Mouse (Mus musculus): ENCODE measurements at regions not wholly inside any gene's neighbourhood (a gene's known extent, or its start where the extent isn't known, plus 50 kb on each side); places are given as distances from the start of the nearest gene placed in this dataset.

- no peaks in the 10 kb centered on the region for H3K27me3 ChIP-seq (ENCODE audit: low read depth, poor library complexity, severe bottlenecking)
- 80% methylated on average over 1 of the region's 1 CpGs for WGBS
- no peak for DNase-seq (ENCODE audit: low spot score)
Measured at GRCm38 (mm10) chr14:97557888-97558287, 611.7 kb downstream of the Dach1 start.

GRCm38 (mm10) chr14:97546276-97546675 is 623.3 kb downstream of the Dach1 start:
- 86% methylated on average over 4 of the region's 4 CpGs for WGBS
- no peaks in the 10 kb centered on the region for H3K36me3 ChIP-seq

More at GRCm38 (mm10) chr14:97557888-97558287, 611.7 kb downstream of the Dach1 start:
- no peak overlapping the region for H3K27ac ChIP-seq
- H3K9me3 ChIP-seq (replicated peaks): no peaks in the 10 kb centered on the region
- no peak overlapping the region for H3K4me3 ChIP-seq
- H3K36me3 ChIP-seq: no peaks in the 10 kb centered on the region
- H3K4me1 ChIP-seq: peaks cover 15% of the 10 kb centered on the region

GRCm38 (mm10) chr14:97544307-97544706 is 625.3 kb downstream of the Dach1 start:
- no peak for DNase-seq (ENCODE audit: low spot score)
- no peak overlapping the region for H3K4me3 ChIP-seq
- H3K9me3 ChIP-seq (replicated peaks): no peaks in the 10 kb centered on the region
- WGBS: 65% methylated on average over 6 of the region's 6 CpGs
- no peaks in the 10 kb centered on the region for H3K27me3 ChIP-seq (ENCODE audit: low read depth, poor library complexity, severe bottlenecking)
- no peak overlapping the region for H3K27ac ChIP-seq
- no peaks in the 10 kb centered on the region for H3K4me1 ChIP-seq
- H3K36me3 ChIP-seq: no peaks in the 10 kb centered on the region

More at GRCm38 (mm10) chr14:97546276-97546675, 623.3 kb downstream of the Dach1 start:
- Histone ChIP-seq H3K27me3 (ENCODE audit: low read depth, poor library complexity, severe bottlenecking) (no peaks in the 10 kb centered on the region), H3K9me3 (replicated peaks) (no peaks in the 10 kb centered on the region), H3K4me3 (no peak overlapping the region), H3K4me1 (no peaks in the 10 kb centered on the region), H3K27ac (no peak overlapping the region)
- no peak for DNase-seq (ENCODE audit: low spot score)

GRCm38 (mm10) chr14:97537012-97537411 is 632.6 kb downstream of the Dach1 start:
- H3K4me1 ChIP-seq: no peaks in the 10 kb centered on the region
- H3K27me3 ChIP-seq (ENCODE audit: low read depth, poor library complexity, severe bottlenecking): no peaks in the 10 kb centered on the region
- H3K9me3 ChIP-seq (replicated peaks): no peaks in the 10 kb centered on the region
- H3K4me3 ChIP-seq: no peak overlapping the region
- H3K27ac ChIP-seq: no peak overlapping the region
- H3K36me3 ChIP-seq: no peaks in the 10 kb centered on the region
- no peak for DNase-seq (ENCODE audit: low spot score)
- WGBS: 91% methylated on average over 5 of the region's 5 CpGs

GRCm38 (mm10) chr14:97511318-97511717 is 658.2 kb downstream of the Dach1 start:
- H3K27ac ChIP-seq: peak overlapping the region; percentile 50; the same call in 1 of the 2 replicates
- H3K36me3 ChIP-seq: no peaks in the 10 kb centered on the region
- no peak for DNase-seq (ENCODE audit: low spot score)
- H3K4me1 ChIP-seq: peaks cover 14% of the 10 kb centered on the region
- no peak overlapping the region for H3K4me3 ChIP-seq
- H3K9me3 ChIP-seq (replicated peaks): no peaks in the 10 kb centered on the region
- no peaks in the 10 kb centered on the region for H3K27me3 ChIP-seq (ENCODE audit: low read depth, poor library complexity, severe bottlenecking)
- 17% methylated on average over 1 of the region's 1 CpGs for WGBS

- H3K4me3 ChIP-seq: no peak overlapping the region
- H3K36me3 ChIP-seq: no peaks in the 10 kb centered on the region
- no peaks in the 10 kb centered on the region for H3K27me3 ChIP-seq (ENCODE audit: low read depth, poor library complexity, severe bottlenecking)
- 94% methylated on average over 10 of the region's 10 CpGs for WGBS
- no peaks in the 10 kb centered on the region for H3K4me1 ChIP-seq
- DNase-seq (ENCODE audit: low spot score): no peak
- H3K27ac ChIP-seq: no peak overlapping the region
- H3K9me3 ChIP-seq (replicated peaks): no peaks in the 10 kb centered on the region
Measured at GRCm38 (mm10) chr14:97489427-97490347, 679.9 kb downstream of the Dach1 start.

- 68% methylated on average over 5 of the region's 5 CpGs for WGBS
- Histone ChIP-seq H3K4me3 (no peak overlapping the region), H3K4me1 (no peaks in the 10 kb centered on the region), H3K27ac (no peak overlapping the region), H3K9me3 (replicated peaks) (no peaks in the 10 kb centered on the region), H3K27me3 (ENCODE audit: low read depth, poor library complexity, severe bottlenecking) (no peaks in the 10 kb centered on the region), H3K36me3 (no peaks in the 10 kb centered on the region)
- no peak for DNase-seq (ENCODE audit: low spot score)
Measured at GRCm38 (mm10) chr14:97478236-97478635, 691.3 kb downstream of the Dach1 start.

GRCm38 (mm10) chr14:97450525-97451235 is 718.9 kb downstream of the Dach1 start:
- no peaks in the 10 kb centered on the region for H3K27me3 ChIP-seq (ENCODE audit: low read depth, poor library complexity, severe bottlenecking)
- 91% methylated on average over 7 of the region's 7 CpGs for WGBS

GRCm38 (mm10) chr14:97448617-97449016 is 720.9 kb downstream of the Dach1 start:
- no peak for DNase-seq (ENCODE audit: low spot score)
- 95% methylated on average over 2 of the region's 2 CpGs for WGBS

More at GRCm38 (mm10) chr14:97450525-97451235, 718.9 kb downstream of the Dach1 start:
- DNase-seq (ENCODE audit: low spot score): no peak
- Histone ChIP-seq H3K27ac (no peak overlapping the region), H3K36me3 (no peaks in the 10 kb centered on the region), H3K4me1 (no peaks in the 10 kb centered on the region), H3K4me3 (no peak overlapping the region), H3K9me3 (replicated peaks) (no peaks in the 10 kb centered on the region)

GRCm38 (mm10) chr14:97446793-97447192 is 722.8 kb downstream of the Dach1 start:
- Histone ChIP-seq H3K9me3 (replicated peaks) (no peaks in the 10 kb centered on the region), H3K27ac (no peak overlapping the region), H3K27me3 (ENCODE audit: low read depth, poor library complexity, severe bottlenecking) (no peaks in the 10 kb centered on the region), H3K4me3 (no peak overlapping the region), H3K36me3 (no peaks in the 10 kb centered on the region), H3K4me1 (no peaks in the 10 kb centered on the region)
- DNase-seq (ENCODE audit: low spot score): no peak
- WGBS: 88% methylated on average over 1 of the region's 1 CpGs

More at GRCm38 (mm10) chr14:97448617-97449016, 720.9 kb downstream of the Dach1 start:
- H3K36me3 ChIP-seq: no peaks in the 10 kb centered on the region
- H3K4me1 ChIP-seq: no peaks in the 10 kb centered on the region
- H3K4me3 ChIP-seq: no peak overlapping the region
- no peaks in the 10 kb centered on the region for H3K9me3 ChIP-seq (replicated peaks)
- no peaks in the 10 kb centered on the region for H3K27me3 ChIP-seq (ENCODE audit: low read depth, poor library complexity, severe bottlenecking)
- no peak overlapping the region for H3K27ac ChIP-seq

- no peaks in the 10 kb centered on the region for H3K27me3 ChIP-seq (ENCODE audit: low read depth, poor library complexity, severe bottlenecking)
- peaks cover 5% of the 10 kb centered on the region; the same call in 1 of the 2 replicates for H3K4me1 ChIP-seq
- H3K4me3 ChIP-seq: no peak overlapping the region
- 79% methylated on average over 6 of the region's 6 CpGs for WGBS
- no peaks in the 10 kb centered on the region for H3K36me3 ChIP-seq
- H3K27ac ChIP-seq: no peak overlapping the region
- H3K9me3 ChIP-seq (replicated peaks): no peaks in the 10 kb centered on the region
- DNase-seq (ENCODE audit: low spot score): no peak
Measured at GRCm38 (mm10) chr14:97440326-97440725, 729.2 kb downstream of the Dach1 start.

GRCm38 (mm10) chr14:97435453-97436233 is 733.9 kb downstream of the Dach1 start:
- Histone ChIP-seq H3K4me3 (no peak overlapping the region), H3K27ac (no peak overlapping the region), H3K4me1 (peaks cover 5% of the 10 kb centered on the region; the same call in 1 of the 2 replicates), H3K36me3 (no peaks in the 10 kb centered on the region), H3K27me3 (ENCODE audit: low read depth, poor library complexity, severe bottlenecking) (no peaks in the 10 kb centered on the region), H3K9me3 (replicated peaks) (no peaks in the 10 kb centered on the region)
- WGBS: 66% methylated on average over 4 of the region's 4 CpGs
- no peak for DNase-seq (ENCODE audit: low spot score)

Measured in limb, embryonic 10.5 days (tissue).